Mouse (Mus musculus): ENCODE results near the gene Cyp2d22.

DNA sequence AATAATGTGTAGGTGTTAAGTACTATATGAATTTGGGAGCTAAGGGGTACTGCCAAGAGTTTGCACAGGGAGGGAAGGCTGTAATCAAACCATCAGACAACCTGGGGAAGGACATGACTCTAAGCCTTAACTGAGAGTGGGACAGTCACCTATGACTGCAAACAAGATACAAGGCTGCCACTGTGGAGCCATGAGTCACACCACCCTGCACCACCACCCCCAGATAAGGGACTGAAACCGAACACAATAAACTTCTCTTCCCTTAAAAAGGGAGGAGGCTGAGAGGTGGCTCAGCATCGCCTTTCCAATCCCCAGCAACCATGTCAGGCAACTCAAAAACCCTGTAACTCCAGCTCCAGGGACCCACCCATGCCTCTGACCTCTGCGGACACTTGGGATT is 28.6 kb downstream of the Cyp2d22 start:
- TF ChIP-seq CTCF (IDR thresholded peaks at IDR 0.05; ENCODE audit: low read depth) (no peak), EP300 (optimal IDR thresholded peaks at IDR 0.05) (no peak)
